Mouse (Mus musculus): ENCODE results near the gene Prkd2.

The Prkd2 gene

GRCm38 (mm10) chr7:16869497-16869896, 26.8 kb downstream of the Prkd2 start:
- DNase-seq (ENCODE audit: low spot score), result no peak

GRCm38 (mm10) chr7:16871600-16871999, 28.9 kb downstream of the Prkd2 start:
- DNase-seq (ENCODE audit: low spot score), result no peak

GRCm38 (mm10) chr7:16872478-16872877, 29.8 kb downstream of the Prkd2 start:
- DNase-seq (ENCODE audit: low spot score), result no peak

GRCm38 (mm10) chr7:16873392-16873791, 30.7 kb downstream of the Prkd2 start:
- no peak for DNase-seq (ENCODE audit: low spot score)

- peak; percentile 88 for DNase-seq (ENCODE audit: low spot score)
Observed at GRCm38 (mm10) chr7:16874190-16874589, 31.5 kb downstream of the Prkd2 start.

GRCm38 (mm10) chr7:16874756-16875309, 32.1 kb downstream of the Prkd2 start:
- DNase-seq (ENCODE audit: low spot score), result peak; percentile 100

- no peak for DNase-seq (ENCODE audit: low spot score)
Observed at GRCm38 (mm10) chr7:16875310-16875325, 32.4 kb downstream of the Prkd2 start, which contains the start of gene Dact3. Dact3 (plus strand) TSS chr7:16875317.

- no peak for DNase-seq (ENCODE audit: low spot score)
Observed at GRCm38 (mm10) chr7:16875326-16875725, 32.6 kb downstream of the Prkd2 start.

- DNase-seq (ENCODE audit: low spot score), result no peak
Observed at GRCm38 (mm10) chr7:16876006-16876405, 33.3 kb downstream of the Prkd2 start.

- DNase-seq (ENCODE audit: low spot score), result peak; percentile 79
Observed at GRCm38 (mm10) chr7:16876608-16877007, 33.9 kb downstream of the Prkd2 start.

- DNase-seq (ENCODE audit: low spot score), result no peak
Observed at GRCm38 (mm10) chr7:16877717-16878116, 35.0 kb downstream of the Prkd2 start.

- no peak for DNase-seq (ENCODE audit: low spot score)
Observed at GRCm38 (mm10) chr7:16879796-16880547, 37.3 kb downstream of the Prkd2 start.

GRCm38 (mm10) chr7:16880615-16881014, 37.9 kb downstream of the Prkd2 start:
- no peak for DNase-seq (ENCODE audit: low spot score)

GRCm38 (mm10) chr7:16883162-16883561, 40.5 kb downstream of the Prkd2 start:
- no peak for DNase-seq (ENCODE audit: low spot score)

- DNase-seq (ENCODE audit: low spot score), result no peak
Observed at GRCm38 (mm10) chr7:16884334-16884733, 41.6 kb downstream of the Prkd2 start.

- DNase-seq (ENCODE audit: low spot score), result peak; percentile 59
Observed at GRCm38 (mm10) chr7:16885271-16885776, 42.6 kb downstream of the Prkd2 start.

GRCm38 (mm10) chr7:16885905-16886304, 43.2 kb downstream of the Prkd2 start:
- DNase-seq (ENCODE audit: low spot score), result no peak

- no peak for DNase-seq (ENCODE audit: low spot score)
Observed at GRCm38 (mm10) chr7:16890536-16890935, 47.8 kb downstream of the Prkd2 start.

- DNase-seq (ENCODE audit: low spot score), result peak; percentile 87
Observed at GRCm38 (mm10) chr7:16890944-16891343, 48.2 kb downstream of the Prkd2 start.

GRCm38 (mm10) chr7:16891641-16892351, 49.1 kb downstream of the Prkd2 start, which contains the start of gene Gng8:
Gng8 (plus strand) TSS chr7:16891786.
- DNase-seq (ENCODE audit: low spot score), result peak; percentile 92

GRCm38 (mm10) chr7:16892352-16892730, 49.6 kb downstream of the Prkd2 start:
- DNase-seq (ENCODE audit: low spot score), result no peak

- DNase-seq (ENCODE audit: low spot score), result peak; percentile 64
Observed at GRCm38 (mm10) chr7:16893612-16894011, 50.9 kb downstream of the Prkd2 start.

GRCm38 (mm10) chr7:16894279-16894678, 51.6 kb downstream of the Prkd2 start:
- peak; percentile 43 for DNase-seq (ENCODE audit: low spot score)

- peak; percentile 91 for DNase-seq (ENCODE audit: low spot score)
Observed at GRCm38 (mm10) chr7:16895000-16895399, 52.3 kb downstream of the Prkd2 start.

Measured in testis, postnatal 10 days (tissue).